Mouse (Mus musculus): ENCODE results near the gene B3galt1.

DNA sequence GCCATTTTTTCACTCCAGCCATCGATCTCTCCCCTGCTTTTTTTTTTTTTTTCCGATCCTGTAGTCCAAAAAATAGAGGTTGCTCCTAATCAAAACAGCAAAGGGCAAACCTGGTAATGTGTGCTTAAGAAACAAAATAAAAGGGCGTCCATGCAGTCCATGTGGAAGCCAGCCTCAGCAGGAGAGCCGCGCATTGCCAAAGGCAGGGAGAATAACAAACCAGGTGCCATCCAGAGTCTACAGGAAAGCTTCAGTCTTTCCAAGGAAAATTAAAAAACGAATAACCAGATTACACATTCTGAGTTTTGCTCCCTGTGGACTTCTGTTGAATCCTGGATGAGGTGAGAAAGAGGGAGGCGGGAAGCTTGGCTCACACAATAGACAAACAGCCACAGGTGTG is 405.4 kb downstream of the B3galt1 start:
- TF ChIP-seq GATA1 (IDR thresholded peaks at IDR 0.05; ENCODE audit: borderline replicate concordance, low read length), result no peak
- no peak for TF ChIP-seq FLI1 (IDR thresholded peaks at IDR 0.05; ENCODE audit: low read length)
